Mouse (Mus musculus) ES-Bruce4 (cell line): Measurements from ENCODE around the gene Chst1. TPM values are rescaled to one million over a fixed set of nuclear protein-coding genes. Genes with fewer than 3 reads are reported as not detected.
A peak's percentile ranks its signal among the peaks of the same experiment; 100 is the strongest.

ENCODE experiments used
- H3K27ac ChIP-seq: 2 replicates; pipeline ENCODE4 v1.5.1; 2012; ENCODE audit warnings: low read length, inconsistent platforms; ENCODE audit not compliant: insufficient read depth
- H3K27me3 ChIP-seq: 2 replicates; pipeline ENCODE4 v1.6.1; 2012; ENCODE audit warnings: mild to moderate bottlenecking, low read length, inconsistent platforms; ENCODE audit not compliant: control insufficient read depth, poor library complexity, insufficient read depth, severe bottlenecking
- H3K36me3 ChIP-seq: 2 replicates; pipeline ENCODE4 v1.6.1; 2012; ENCODE audit warnings: inconsistent platforms, mild to moderate bottlenecking, low read length, moderate library complexity; ENCODE audit not compliant: control insufficient read depth, poor library complexity, insufficient read depth, severe bottlenecking
- H3K4me1 ChIP-seq: one replicate; pipeline ENCODE4 v1.8.1; 2011; ENCODE audit warnings: low read length; ENCODE audit not compliant: control insufficient read depth, insufficient read depth
- H3K4me3 ChIP-seq: 2 replicates; pipeline ENCODE4 v1.5.1; 2011; ENCODE audit warnings: low read depth, mild to moderate bottlenecking, low read length
- H3K9ac ChIP-seq: 2 replicates; pipeline ENCODE4 v1.6.1; 2012; ENCODE audit warnings: low read depth, mild to moderate bottlenecking, inconsistent platforms; ENCODE audit not compliant: poor library complexity, severe bottlenecking
- H3K9me3 ChIP-seq: replicated peaks from 2 replicates; pipeline ENCODE4 v1.6.1; 2012; ENCODE audit warnings: mild to moderate bottlenecking, low read length, inconsistent platforms; ENCODE audit not compliant: control insufficient read depth, poor library complexity, insufficient read depth, severe bottlenecking
- CTCF ChIP-seq: IDR thresholded peaks from one replicate; pipeline ENCODE4 v1.8.1; 2011; ENCODE audit warnings: low read depth, low read length
- EP300 ChIP-seq: IDR thresholded peaks from 2 replicates; pipeline ENCODE4 v1.6.1; 2011; ENCODE audit warnings: low read depth, low read length; ENCODE audit not compliant: insufficient read depth
- POLR2A ChIP-seq: IDR thresholded peaks from one replicate; pipeline ENCODE4 v1.8.1; 2011; ENCODE audit warnings: low read length; ENCODE audit not compliant: insufficient read depth
- polyA plus RNA-seq: library from polyadenylated mRNA; stranded (reverse); fragments of >200 nt; gene quantifications from 2 replicates; pipeline ENCODE4 v1.2.4, GENCODE M21; 2011; ENCODE audit warnings: low read depth; ENCODE audit not compliant: missing spikeins, insufficient read depth, insufficient read length

Chst1 gene
- polyA plus RNA-seq, 1 experiment: 8.5 TPM

- Histone ChIP-seq H3K4me1 (no peaks in the 10 kb centered on the region), H3K9me3 (no peaks in the 10 kb centered on the region), H3K36me3 (no peaks in the 10 kb centered on the region), H3K27me3 (peaks cover 5% of the 10 kb centered on the region; the same call in 1 of the 2 replicates), H3K27ac (no peak overlapping the region), H3K9ac (peak overlapping the region; percentile 27), H3K4me3 (peak overlapping the region; percentile 57)
- TF ChIP-seq CTCF (no peak), POLR2A (no peak), EP300 (no peak)
Observed at GRCm38 (mm10) chr2:92600348-92600670, 802 bp downstream of the Chst1 start.

DNA sequence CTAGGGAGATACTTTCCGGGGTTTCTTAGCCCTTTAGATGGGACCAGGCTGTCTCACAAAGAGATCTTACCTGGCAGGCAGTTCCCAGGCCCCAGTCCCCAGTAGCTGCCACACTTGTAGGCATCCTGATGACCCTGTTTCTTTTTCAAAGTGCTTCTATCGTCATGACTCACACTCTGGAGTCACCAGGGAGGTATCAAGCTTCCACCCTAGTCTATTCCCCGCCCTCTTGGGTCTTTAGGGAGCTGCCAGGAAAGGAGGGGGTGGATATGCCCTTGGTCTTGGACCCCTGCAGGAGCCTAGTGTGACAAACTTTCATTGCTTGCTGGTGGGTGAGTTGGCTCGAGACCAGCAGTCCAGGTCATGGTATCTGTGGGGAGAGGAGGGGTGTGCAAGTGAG, 1.7 kb downstream of the Chst1 start:
- TF ChIP-seq CTCF: no peak
- no peak for TF ChIP-seq POLR2A
- no peak for TF ChIP-seq EP300
- Histone ChIP-seq H3K36me3 (no peaks in the 10 kb centered on the region), H3K27ac (no peak overlapping the region), H3K4me1 (no peaks in the 10 kb centered on the region), H3K9ac (no peak overlapping the region), H3K4me3 (no peak overlapping the region), H3K9me3 (no peaks in the 10 kb centered on the region), H3K27me3 (peaks cover 5% of the 10 kb centered on the region; the same call in 1 of the 2 replicates)

GRCm38 (mm10) chr2:92602073-92602472, 2.6 kb downstream of the Chst1 start:
- TF ChIP-seq CTCF (no peak), EP300 (no peak), POLR2A (no peak)
- no peaks in the 10 kb centered on the region for H3K4me1 ChIP-seq

DNA sequence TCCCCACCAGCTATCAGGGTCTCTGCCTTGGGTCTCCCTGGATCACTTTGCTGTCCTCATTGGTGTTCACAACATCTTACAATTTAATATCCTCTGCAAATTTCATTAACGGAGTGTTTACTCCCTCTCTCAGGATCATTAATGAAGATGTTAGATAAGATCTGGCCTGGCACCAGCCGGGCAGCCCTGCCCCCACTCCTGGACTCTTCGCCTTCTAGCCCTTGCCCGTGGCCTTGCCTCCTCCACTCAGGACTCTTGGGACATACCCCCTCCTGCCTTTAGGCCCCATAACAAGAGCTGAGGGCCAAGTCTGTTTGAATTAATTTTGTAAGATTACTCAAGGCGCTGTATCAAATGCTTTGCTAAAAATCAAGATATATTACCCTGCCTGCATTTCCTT, 4.1 kb downstream of the Chst1 start:
- H3K4me1 ChIP-seq: no peaks in the 10 kb centered on the region
- TF ChIP-seq CTCF: no peak
- no peak for TF ChIP-seq EP300
- no peak for TF ChIP-seq POLR2A
- H3K27me3 ChIP-seq: peaks cover 5% of the 10 kb centered on the region; the same call in 1 of the 2 replicates
- H3K36me3 ChIP-seq: no peaks in the 10 kb centered on the region
- H3K4me3 ChIP-seq: no peak overlapping the region
- H3K9ac ChIP-seq: no peak overlapping the region
- H3K9me3 ChIP-seq: no peaks in the 10 kb centered on the region
- no peak overlapping the region for H3K27ac ChIP-seq

More at GRCm38 (mm10) chr2:92602073-92602472, 2.6 kb downstream of the Chst1 start:
- Histone ChIP-seq H3K27me3 (peaks cover 5% of the 10 kb centered on the region; the same call in 1 of the 2 replicates), H3K4me3 (no peak overlapping the region), H3K9me3 (no peaks in the 10 kb centered on the region), H3K27ac (no peak overlapping the region), H3K36me3 (no peaks in the 10 kb centered on the region), H3K9ac (no peak overlapping the region)

GRCm38 (mm10) chr2:92604565-92604964, 5.1 kb downstream of the Chst1 start:
- Histone ChIP-seq H3K36me3 (no peaks in the 10 kb centered on the region), H3K9ac (no peak overlapping the region), H3K4me1 (no peaks in the 10 kb centered on the region), H3K4me3 (no peak overlapping the region), H3K27me3 (peaks cover 5% of the 10 kb centered on the region; the same call in 1 of the 2 replicates), H3K27ac (no peak overlapping the region), H3K9me3 (no peaks in the 10 kb centered on the region)
- TF ChIP-seq POLR2A: no peak
- TF ChIP-seq EP300: no peak
- no peak for TF ChIP-seq CTCF

DNA sequence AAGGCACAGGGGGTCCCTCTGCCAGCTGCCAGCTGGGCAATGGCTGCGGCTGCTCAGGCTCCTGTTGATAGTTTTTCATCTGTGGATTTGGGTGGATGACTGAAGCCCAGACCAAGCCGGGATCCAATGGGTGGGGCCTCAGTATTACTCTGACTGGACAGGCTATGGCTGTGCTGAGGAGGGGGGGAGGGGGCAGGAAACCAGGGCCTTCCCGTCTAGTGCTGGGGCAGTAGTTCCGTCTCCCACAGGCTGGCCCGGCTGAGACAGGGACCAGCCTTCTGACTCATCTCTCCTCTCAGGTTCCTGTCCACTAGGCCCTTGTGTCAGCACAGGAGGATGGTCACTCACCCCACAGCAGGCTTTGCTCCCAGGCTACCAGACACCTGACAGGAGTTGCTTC, 6.5 kb downstream of the Chst1 start:
- Histone ChIP-seq H3K27ac (no peak overlapping the region), H3K27me3 (peaks cover 2% of the 10 kb centered on the region; the same call in 1 of the 2 replicates), H3K9me3 (no peaks in the 10 kb centered on the region), H3K9ac (no peak overlapping the region), H3K36me3 (no peaks in the 10 kb centered on the region), H3K4me1 (no peaks in the 10 kb centered on the region), H3K4me3 (no peak overlapping the region)
- TF ChIP-seq EP300 (no peak), POLR2A (no peak), CTCF (no peak)
